Mouse (Mus musculus) forebrain, embryonic 13.5 days (tissue): Measurements from ENCODE around the gene Pde5a. TPM values are rescaled to one million over a fixed set of nuclear protein-coding genes. Genes with fewer than 3 reads are reported as not detected.

Experiments used
- ATAC-seq: fragments of 200-750 bp; cut with Nextera tagmentation; 2 replicates; pipeline ENCODE4 v1.8.0; 2017
- H3K27ac ChIP-seq: fragments of 300-500 bp; sonication (generic); 2 replicates; pipeline ENCODE4 v1.5.1; 2015; ENCODE audit warnings: inconsistent platforms, mild to moderate bottlenecking, moderate library complexity
- H3K27me3 ChIP-seq: fragments of 300-500 bp; sonication (generic); 2 replicates; pipeline ENCODE4 v1.6.1; 2015; ENCODE audit warnings: mild to moderate bottlenecking, inconsistent platforms
- H3K36me3 ChIP-seq: fragments of 300-500 bp; sonication (generic); 2 replicates; pipeline ENCODE4 v1.6.1; 2015; ENCODE audit warnings: mild to moderate bottlenecking, inconsistent platforms; ENCODE audit not compliant: poor library complexity, severe bottlenecking
- H3K4me1 ChIP-seq: fragments of 300-500 bp; sonication (generic); 2 replicates; pipeline ENCODE4 v1.6.1; 2015; ENCODE audit warnings: inconsistent platforms
- H3K4me2 ChIP-seq: fragments of 300-500 bp; sonication (generic); 2 replicates; pipeline ENCODE4 v1.6.1; 2015; ENCODE audit warnings: inconsistent platforms, mild to moderate bottlenecking, moderate library complexity
- H3K4me3 ChIP-seq: fragments of 300-500 bp; sonication (generic); 2 replicates; pipeline ENCODE4 v1.5.1; 2015; ENCODE audit warnings: mild to moderate bottlenecking, inconsistent platforms
- H3K9ac ChIP-seq: fragments of 300-500 bp; sonication (generic); 2 replicates; pipeline ENCODE4 v1.6.1; 2015; ENCODE audit warnings: mild to moderate bottlenecking, inconsistent platforms
- H3K9me3 ChIP-seq: fragments of 300-500 bp; sonication (generic); replicated peaks from 2 replicates; pipeline ENCODE4 v1.6.1; 2016; ENCODE audit warnings: inconsistent platforms
- WGBS: fragments of 180-500 bp; shearing (Covaris S2); methylation state at CpG from one replicate; pipeline ENCODE4 v1.1.7; 2015; 5-methylcytosine and 5-hydroxymethylcytosine counted together
- polyA plus RNA-seq: library from polyadenylated mRNA; unstranded; fragments of >200 nt; fragmentation: Nextera tagmentation; extraction: Ambion mirVana; gene quantifications from 2 replicates; pipeline ENCODE4 v1.2.1, GENCODE M21; 2015

Gene Pde5a
- polyA plus RNA-seq, 1 experiment from 2014 or later: 3.6 TPM

- WGBS: under 1% methylated on average over 22 of the region's 22 CpGs
- H3K4me1 ChIP-seq: peaks cover 18% of the 10 kb centered on the region
- ATAC-seq: peak; percentile 71
- H3K9ac ChIP-seq: peak overlapping the region; percentile 84
- peak overlapping the region; percentile 73 for H3K4me2 ChIP-seq
- H3K4me3 ChIP-seq: peak overlapping the region; percentile 71
- no peaks in the 10 kb centered on the region for H3K27me3 ChIP-seq
- H3K27ac ChIP-seq: peak overlapping the region; percentile 86
- H3K9me3 ChIP-seq: no peaks in the 10 kb centered on the region
- H3K36me3 ChIP-seq: no peaks in the 10 kb centered on the region
Measured at GRCm38 (mm10) chr3:122729601-122729959, 833 bp downstream of the Pde5a start.

- Histone ChIP-seq H3K4me1 (peaks cover 18% of the 10 kb centered on the region), H3K9me3 (no peaks in the 10 kb centered on the region), H3K4me2 (peak overlapping the region; percentile 73), H3K36me3 (no peaks in the 10 kb centered on the region), H3K4me3 (peak overlapping the region; percentile 71), H3K9ac (peak overlapping the region; percentile 84), H3K27ac (peak overlapping the region; percentile 86), H3K27me3 (no peaks in the 10 kb centered on the region)
- under 1% methylated on average over 71 of the region's 92 CpGs for WGBS
- ATAC-seq: peak; percentile 82
Measured at GRCm38 (mm10) chr3:122729960-122730740, 1.4 kb downstream of the Pde5a start.

- Histone ChIP-seq H3K27me3 (no peaks in the 10 kb centered on the region), H3K4me1 (peaks cover 18% of the 10 kb centered on the region), H3K4me3 (peak overlapping the region; percentile 71), H3K9ac (peak overlapping the region; percentile 84), H3K36me3 (no peaks in the 10 kb centered on the region), H3K27ac (peak overlapping the region; percentile 86; the same call in 1 of the 2 replicates), H3K4me2 (peak overlapping the region; percentile 73), H3K9me3 (no peaks in the 10 kb centered on the region)
- ATAC-seq: peak; percentile 14
- under 1% methylated on average over 13 of the region's 13 CpGs for WGBS
Measured at GRCm38 (mm10) chr3:122730741-122731235, 2.0 kb downstream of the Pde5a start.

GRCm38 (mm10) chr3:122733806-122734205, 5.1 kb downstream of the Pde5a start:
- WGBS: 64% methylated on average over 3 of the region's 3 CpGs
- Histone ChIP-seq H3K4me2 (no peak overlapping the region), H3K36me3 (no peaks in the 10 kb centered on the region), H3K27ac (no peak overlapping the region), H3K4me1 (peaks cover 18% of the 10 kb centered on the region), H3K4me3 (no peak overlapping the region), H3K9ac (no peak overlapping the region), H3K9me3 (no peaks in the 10 kb centered on the region), H3K27me3 (no peaks in the 10 kb centered on the region)
- no peak for ATAC-seq

GRCm38 (mm10) chr3:122734329-122734728, 5.6 kb downstream of the Pde5a start:
- H3K27me3 ChIP-seq: no peaks in the 10 kb centered on the region
- WGBS: 73% methylated on average over 6 of the region's 6 CpGs
- H3K27ac ChIP-seq: no peak overlapping the region
- H3K4me2 ChIP-seq: no peak overlapping the region
- H3K9ac ChIP-seq: no peak overlapping the region
- no peak overlapping the region for H3K4me3 ChIP-seq
- ATAC-seq: no peak
- no peaks in the 10 kb centered on the region for H3K9me3 ChIP-seq
- H3K4me1 ChIP-seq: peaks cover 18% of the 10 kb centered on the region
- H3K36me3 ChIP-seq: no peaks in the 10 kb centered on the region

DNA sequence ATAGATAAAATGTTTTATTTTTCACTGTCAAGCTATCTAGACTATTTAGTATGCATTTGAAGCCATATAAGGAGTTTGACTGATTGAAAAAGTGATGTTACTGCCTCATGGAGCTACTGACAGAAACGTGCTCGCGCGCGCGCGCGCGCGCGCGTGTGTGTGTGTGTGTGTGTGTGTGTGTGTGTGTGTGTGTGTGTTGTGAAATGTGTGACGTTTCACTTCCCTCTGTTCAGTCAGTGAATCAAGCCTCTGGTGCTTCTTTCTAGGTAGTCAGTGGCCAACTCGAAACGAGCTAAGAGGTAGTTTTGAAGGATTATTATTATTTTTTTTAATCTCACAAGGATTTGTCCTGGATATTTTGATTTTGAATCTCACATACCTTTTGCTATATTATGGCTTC, 10.7 kb downstream of the Pde5a start:
- WGBS: 94% methylated on average over 15 of the region's 15 CpGs
- Histone ChIP-seq H3K4me2 (no peak overlapping the region), H3K9ac (no peak overlapping the region), H3K4me1 (no peaks in the 10 kb centered on the region), H3K27me3 (no peaks in the 10 kb centered on the region), H3K27ac (no peak overlapping the region), H3K36me3 (no peaks in the 10 kb centered on the region; the same call in 1 of the 2 replicates), H3K4me3 (no peak overlapping the region), H3K9me3 (no peaks in the 10 kb centered on the region)
- no peak for ATAC-seq

DNA sequence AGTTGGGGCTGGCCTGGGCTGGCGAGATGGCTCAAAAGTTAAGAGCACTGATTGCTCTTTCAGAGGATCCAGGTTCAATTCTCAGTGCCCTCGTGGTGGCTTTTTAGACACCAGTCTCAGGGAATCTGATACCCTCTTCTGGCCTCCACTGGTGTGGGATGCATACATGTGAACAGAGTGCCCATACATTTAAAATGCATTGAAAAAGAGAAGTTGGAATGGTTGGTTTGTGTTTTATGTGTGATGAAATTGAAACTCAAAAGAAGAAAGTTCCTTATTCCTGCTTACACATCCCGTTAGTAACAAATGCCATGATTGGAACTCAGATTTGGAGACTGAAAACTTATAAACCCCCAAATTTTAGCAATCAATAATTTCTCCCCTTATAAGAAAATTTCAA, 15.5 kb downstream of the Pde5a start:
- no peak overlapping the region for H3K9ac ChIP-seq
- peaks cover 7% of the 10 kb centered on the region for H3K9me3 ChIP-seq
- no peaks in the 10 kb centered on the region; the same call in none of the 2 replicates for H3K36me3 ChIP-seq
- no peak for ATAC-seq
- 93% methylated on average over 3 of the region's 3 CpGs for WGBS
- H3K27ac ChIP-seq: no peak overlapping the region
- no peaks in the 10 kb centered on the region for H3K4me1 ChIP-seq
- H3K4me2 ChIP-seq: no peak overlapping the region
- H3K27me3 ChIP-seq: no peaks in the 10 kb centered on the region
- no peak overlapping the region for H3K4me3 ChIP-seq

GRCm38 (mm10) chr3:122747921-122748700, 19.4 kb downstream of the Pde5a start:
- peaks cover 7% of the 10 kb centered on the region for H3K9me3 ChIP-seq
- no peak overlapping the region for H3K4me2 ChIP-seq
- no peak overlapping the region for H3K27ac ChIP-seq
- H3K4me3 ChIP-seq: no peak overlapping the region
- WGBS: 77% methylated on average over 9 of the region's 9 CpGs
- H3K4me1 ChIP-seq: no peaks in the 10 kb centered on the region
- ATAC-seq: 0 out of 2 replicates have a peak, but pooled peaks have one; percentile 24
- no peaks in the 10 kb centered on the region for H3K27me3 ChIP-seq
- H3K36me3 ChIP-seq: no peaks in the 10 kb centered on the region; the same call in 1 of the 2 replicates
- no peak overlapping the region for H3K9ac ChIP-seq

GRCm38 (mm10) chr3:122763240-122763761, 34.6 kb downstream of the Pde5a start:
- Histone ChIP-seq H3K27me3 (no peaks in the 10 kb centered on the region), H3K27ac (no peak overlapping the region), H3K9ac (no peak overlapping the region), H3K4me3 (no peak overlapping the region), H3K9me3 (no peaks in the 10 kb centered on the region), H3K36me3 (peaks cover 8% of the 10 kb centered on the region; the same call in 1 of the 2 replicates), H3K4me2 (no peak overlapping the region), H3K4me1 (peaks cover 8% of the 10 kb centered on the region; the same call in 1 of the 2 replicates)
- WGBS: 89% methylated on average over 8 of the region's 8 CpGs
- ATAC-seq: no peak

DNA sequence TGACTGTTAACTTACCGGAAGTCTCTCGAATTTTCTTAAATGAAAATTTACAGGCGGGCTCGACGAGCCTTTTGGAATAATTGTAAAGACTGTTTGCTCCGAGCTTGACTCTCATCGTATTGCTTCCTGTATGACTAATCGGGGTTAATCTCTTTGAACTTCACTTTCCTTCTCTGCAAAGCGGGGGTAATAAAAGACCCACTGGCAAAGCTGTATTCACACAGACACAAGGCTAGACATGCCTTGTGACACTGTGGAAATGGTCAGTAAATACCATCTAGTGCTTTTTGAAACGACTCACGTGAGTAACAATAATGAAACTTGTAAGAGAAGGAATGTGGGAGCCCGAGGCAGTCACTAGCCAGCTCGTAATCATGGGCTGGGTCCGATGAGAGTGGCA, 35.0 kb downstream of the Pde5a start:
- no peak for ATAC-seq
- Histone ChIP-seq H3K4me2 (no peak overlapping the region), H3K4me1 (peaks cover 8% of the 10 kb centered on the region; the same call in 1 of the 2 replicates), H3K9me3 (no peaks in the 10 kb centered on the region), H3K27ac (no peak overlapping the region), H3K36me3 (peaks cover 8% of the 10 kb centered on the region; the same call in 1 of the 2 replicates), H3K4me3 (no peak overlapping the region), H3K27me3 (no peaks in the 10 kb centered on the region), H3K9ac (no peak overlapping the region)
- 63% methylated on average over 14 of the region's 14 CpGs for WGBS

DNA sequence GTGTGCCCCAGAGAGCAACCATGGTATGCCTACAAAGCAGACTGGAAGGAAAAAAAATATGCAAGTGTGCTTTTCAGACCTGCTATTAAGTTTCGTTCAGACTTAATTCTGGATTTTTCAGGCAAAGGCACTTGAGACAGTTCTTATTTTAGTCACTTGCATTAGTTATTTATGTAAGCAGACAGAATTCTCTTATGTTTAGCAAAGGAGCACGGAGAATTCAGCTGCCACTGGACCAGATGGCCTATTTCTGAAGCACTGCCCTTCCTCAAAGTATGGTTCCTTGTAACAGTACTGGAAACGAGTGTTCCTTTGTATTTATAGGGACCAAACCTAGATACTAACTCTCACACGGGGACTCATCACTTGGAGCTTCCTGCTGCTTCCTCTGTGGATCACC, 38.2 kb downstream of the Pde5a start:
- Histone ChIP-seq H3K9me3 (no peaks in the 10 kb centered on the region), H3K4me3 (no peak overlapping the region), H3K9ac (no peak overlapping the region), H3K27ac (peak overlapping the region; percentile 59), H3K36me3 (peaks cover 5% of the 10 kb centered on the region; the same call in 1 of the 2 replicates), H3K4me2 (no peak overlapping the region), H3K4me1 (peaks cover 8% of the 10 kb centered on the region; the same call in 1 of the 2 replicates), H3K27me3 (no peaks in the 10 kb centered on the region)
- WGBS: 60% methylated on average over 4 of the region's 4 CpGs
- no peak for ATAC-seq

DNA sequence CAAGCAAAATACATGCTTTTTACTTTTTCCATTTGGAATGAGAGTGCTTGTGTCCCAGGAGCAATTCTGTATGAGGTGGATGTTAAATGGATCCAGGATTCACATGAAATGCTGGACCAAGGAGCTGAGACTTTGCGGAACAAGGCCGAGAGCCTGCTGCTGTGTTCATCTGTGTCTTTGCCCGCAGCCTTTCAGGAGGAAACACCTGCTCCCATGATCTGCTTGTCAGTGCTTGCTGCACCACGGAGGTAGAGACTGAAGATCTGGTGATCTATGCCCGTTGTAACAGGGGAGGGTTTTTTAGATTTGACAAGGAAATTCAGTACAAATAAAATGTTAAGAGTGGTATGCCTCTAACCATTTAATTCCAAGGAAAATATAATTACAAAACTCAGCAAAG, 39.1 kb downstream of the Pde5a start:
- no peak overlapping the region for H3K4me3 ChIP-seq
- H3K4me2 ChIP-seq: no peak overlapping the region
- H3K27ac ChIP-seq: no peak overlapping the region
- no peak for ATAC-seq
- peaks cover 8% of the 10 kb centered on the region; the same call in 1 of the 2 replicates for H3K4me1 ChIP-seq
- no peaks in the 10 kb centered on the region for H3K27me3 ChIP-seq
- H3K36me3 ChIP-seq: no peaks in the 10 kb centered on the region
- H3K9ac ChIP-seq: no peak overlapping the region
- H3K9me3 ChIP-seq: no peaks in the 10 kb centered on the region
- 69% methylated on average over 5 of the region's 5 CpGs for WGBS
